Mouse (Mus musculus) CD4-positive helper T cell, adult 2 months (primary cell): Measurements from ENCODE around the gene Elp5.

ENCODE experiments used
- DNase-seq: peaks from one replicate; pipeline ENCODE4 v3.0.0-alpha.2; 2012; ENCODE audit warnings: low read depth, missing footprints, low spot score

The Elp5 gene

GRCm38 (mm10) chr11:69992396-69992795, 10.1 kb upstream of the Elp5 start:
- DNase-seq = no peak

- no peak for DNase-seq
Observed at GRCm38 (mm10) chr11:69991711-69992110, 9.4 kb upstream of the Elp5 start.

GRCm38 (mm10) chr11:69990850-69991691, 8.8 kb upstream of the Elp5 start, which contains the start of gene Gabarap:
Gene Gabarap, plus strand, starts transcription at chr11:69991143.
- DNase-seq = peak; percentile 98

DNA sequence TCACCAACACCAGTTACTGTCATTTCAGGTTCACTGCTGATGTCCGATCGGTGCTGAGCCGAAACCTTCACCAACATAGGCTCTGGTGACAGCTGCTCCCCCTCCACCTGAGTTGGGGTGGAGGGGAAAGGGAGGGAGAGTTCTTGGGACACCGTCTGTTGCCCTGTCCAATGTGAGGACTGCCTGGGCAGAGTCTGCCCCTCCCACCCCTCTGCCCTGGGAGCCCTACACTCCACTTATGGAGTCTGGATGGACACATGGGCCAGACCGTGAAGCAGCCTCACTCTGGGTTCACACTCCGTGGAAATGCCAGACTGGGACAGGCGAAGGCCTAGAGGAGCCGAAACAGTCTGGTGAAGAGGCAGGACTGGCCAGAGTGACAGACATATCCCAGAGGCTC, 7.6 kb upstream of the Elp5 start:
- no peak for DNase-seq

- DNase-seq = no peak
Observed at GRCm38 (mm10) chr11:69984431-69984830, 2.1 kb upstream of the Elp5 start.

GRCm38 (mm10) chr11:69983377-69983776, 1.1 kb upstream of the Elp5 start:
- DNase-seq = no peak

GRCm38 (mm10) chr11:69982877-69983276, 560 bp upstream of the Elp5 start:
- no peak for DNase-seq

- DNase-seq = peak; percentile 76
Observed at GRCm38 (mm10) chr11:69981141-69981762, 1.1 kb downstream of the Elp5 start, which contains the start of gene Ctdnep1. Gene Ctdnep1, plus strand, starts transcription at chr11:69981156.

- peak; percentile 95 for DNase-seq
Observed at GRCm38 (mm10) chr11:69980196-69981140, 1.8 kb downstream of the Elp5 start.

GRCm38 (mm10) chr11:69979827-69980195, 2.5 kb downstream of the Elp5 start:
- peak; percentile 41 for DNase-seq

DNA sequence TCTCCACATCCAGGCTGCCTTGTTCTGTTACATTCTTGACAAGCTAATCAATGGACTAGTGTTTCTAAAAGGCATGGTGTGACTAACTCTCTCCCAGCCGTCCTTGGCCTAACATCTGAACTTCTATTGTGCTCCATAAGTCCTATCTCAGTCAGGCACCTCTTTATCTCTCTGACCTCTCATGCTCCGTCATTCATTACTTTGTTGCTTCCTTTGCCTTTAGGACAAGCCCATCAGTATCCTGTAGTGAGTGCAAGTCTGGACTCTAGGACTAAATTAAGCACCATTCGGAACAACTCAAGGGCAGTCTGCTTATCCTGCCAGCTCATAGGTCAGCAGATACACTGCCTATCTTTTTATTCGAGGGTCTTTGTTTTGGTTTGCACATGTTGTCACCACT, 6.0 kb downstream of the Elp5 start:
- no peak for DNase-seq

DNA sequence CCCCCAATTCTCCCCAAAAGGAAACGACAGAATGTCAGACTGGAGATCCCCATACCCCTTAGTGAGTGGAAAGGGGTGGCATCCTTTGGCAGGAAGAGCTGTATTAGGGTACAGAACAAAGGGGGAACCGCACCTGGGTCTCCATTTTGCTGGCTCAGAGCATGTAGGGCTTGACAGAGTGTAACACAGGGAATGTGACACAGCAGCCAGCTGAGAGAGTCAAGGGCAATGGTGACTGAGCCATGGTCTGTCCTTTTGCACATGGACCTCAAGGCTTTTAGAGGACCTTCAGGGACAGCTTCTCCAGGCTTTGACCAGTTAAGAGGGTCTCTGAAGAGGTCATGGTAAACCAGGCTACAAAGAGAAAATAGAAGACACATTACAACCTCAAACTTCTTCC, 7.4 kb downstream of the Elp5 start:
- DNase-seq = no peak

DNA sequence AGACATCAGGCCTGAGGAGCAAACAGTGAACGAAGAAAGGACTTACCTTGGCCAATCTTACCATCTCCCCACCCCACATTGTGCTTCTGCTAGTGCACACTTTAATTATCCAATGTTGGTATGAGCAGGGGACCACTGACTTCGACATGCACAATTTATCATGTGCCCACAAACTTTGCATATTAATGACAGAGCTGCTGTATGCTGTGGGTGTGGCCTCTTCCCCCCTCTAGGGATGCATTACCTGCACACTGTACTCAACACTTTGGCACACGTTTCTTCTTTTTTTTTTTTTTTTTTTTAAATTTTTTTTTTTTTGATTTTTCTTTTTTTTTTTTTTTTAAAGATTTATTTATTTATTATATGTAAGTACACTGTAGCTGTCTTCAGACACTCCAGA, 11.5 kb downstream of the Elp5 start:
- DNase-seq = no peak

GRCm38 (mm10) chr11:69970222-69970621, 12.1 kb downstream of the Elp5 start:
- no peak for DNase-seq

DNA sequence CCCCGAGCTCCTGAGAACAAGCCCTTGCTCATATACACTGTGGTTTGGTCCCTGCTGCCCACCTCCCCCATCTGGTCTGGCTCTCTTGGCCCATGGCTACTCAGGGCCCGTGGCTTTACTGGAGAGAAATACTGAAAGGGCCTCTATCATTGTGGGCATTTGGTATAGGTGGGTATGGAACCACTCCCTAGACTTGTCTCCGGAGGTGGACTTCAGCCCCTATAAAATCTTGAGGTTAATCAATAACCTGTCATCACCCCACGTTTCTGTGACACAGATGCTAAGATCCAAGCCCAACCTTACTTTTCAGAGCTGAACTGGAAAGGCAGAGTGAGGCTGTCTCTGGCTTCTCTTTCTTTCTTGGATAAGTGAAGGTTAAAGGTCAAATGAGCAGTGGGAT, 13.5 kb downstream of the Elp5 start:
- no peak for DNase-seq

DNA sequence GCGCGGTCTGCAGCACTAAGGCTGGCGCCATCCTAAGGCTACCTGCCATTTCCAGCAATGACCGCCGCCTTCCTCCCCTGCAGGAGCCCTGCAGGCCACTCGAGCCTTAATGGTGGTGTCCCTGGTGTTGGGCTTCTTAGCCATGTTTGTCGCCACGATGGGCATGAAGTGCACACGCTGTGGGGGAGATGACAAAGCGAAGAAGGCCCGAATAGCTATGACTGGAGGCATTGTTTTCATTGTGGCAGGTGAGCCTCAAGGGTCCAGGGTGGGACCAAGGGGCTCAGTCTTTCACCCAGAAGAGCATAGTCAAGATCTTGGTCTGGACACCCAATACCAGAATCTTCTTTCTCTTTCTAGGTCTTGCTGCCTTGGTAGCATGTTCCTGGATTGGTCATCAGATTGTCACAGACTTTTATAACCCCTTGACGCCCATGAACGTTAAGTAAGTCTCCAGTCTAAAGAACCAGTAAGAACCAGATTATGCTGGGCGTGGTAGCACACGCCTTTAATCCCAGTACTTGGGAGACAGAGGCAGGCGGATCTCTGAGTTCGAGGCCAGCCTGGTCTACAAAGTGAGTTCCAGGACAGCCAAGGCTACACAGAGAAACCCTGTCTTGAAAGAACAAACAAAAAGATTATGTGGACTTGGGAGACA, 15.3 kb downstream of the Elp5 start:
- no peak for DNase-seq

DNA sequence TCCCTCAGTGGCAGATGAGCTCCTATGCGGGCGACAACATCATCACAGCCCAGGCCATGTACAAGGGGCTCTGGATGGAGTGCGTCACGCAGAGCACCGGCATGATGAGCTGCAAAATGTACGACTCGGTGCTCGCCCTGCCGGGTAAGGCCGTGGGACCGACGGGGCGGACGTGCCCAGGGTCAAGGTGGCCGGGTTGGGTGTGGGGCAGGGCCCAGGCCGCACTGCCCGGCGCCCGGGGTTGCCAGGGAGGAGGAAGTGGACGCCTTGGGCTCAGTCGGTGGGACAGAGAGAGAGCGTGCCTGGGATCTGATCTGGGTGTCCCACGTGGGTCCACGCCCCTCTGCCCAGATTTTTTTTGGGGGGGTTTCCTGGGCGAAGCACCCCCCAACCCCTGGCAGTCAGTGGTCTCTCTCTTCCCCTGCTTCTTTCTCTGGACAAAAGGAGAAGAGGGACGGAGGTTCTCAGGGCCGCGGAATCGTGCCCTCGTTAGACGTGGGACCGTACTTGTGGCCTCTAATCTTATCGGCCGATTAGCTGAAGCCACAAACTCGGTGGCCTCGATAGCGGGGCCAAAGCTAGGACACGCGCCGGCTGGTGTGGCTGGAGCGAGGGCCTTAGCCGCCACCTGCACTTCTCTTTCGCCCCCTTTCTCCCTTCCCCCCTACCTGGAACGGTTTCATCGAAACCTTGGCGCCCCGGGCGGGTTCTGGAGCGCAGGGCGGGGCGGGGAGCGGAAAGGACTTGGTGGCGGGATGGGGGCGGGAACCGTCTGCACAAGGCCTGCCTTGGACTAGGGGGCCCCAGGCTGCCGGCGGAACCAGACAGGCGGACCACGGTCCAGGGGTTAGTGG, 16.1 kb downstream of the Elp5 start:
- DNase-seq = peak; percentile 26

GRCm38 (mm10) chr11:69965271-69966005, 16.9 kb downstream of the Elp5 start:
- DNase-seq = peak; percentile 14

DNA sequence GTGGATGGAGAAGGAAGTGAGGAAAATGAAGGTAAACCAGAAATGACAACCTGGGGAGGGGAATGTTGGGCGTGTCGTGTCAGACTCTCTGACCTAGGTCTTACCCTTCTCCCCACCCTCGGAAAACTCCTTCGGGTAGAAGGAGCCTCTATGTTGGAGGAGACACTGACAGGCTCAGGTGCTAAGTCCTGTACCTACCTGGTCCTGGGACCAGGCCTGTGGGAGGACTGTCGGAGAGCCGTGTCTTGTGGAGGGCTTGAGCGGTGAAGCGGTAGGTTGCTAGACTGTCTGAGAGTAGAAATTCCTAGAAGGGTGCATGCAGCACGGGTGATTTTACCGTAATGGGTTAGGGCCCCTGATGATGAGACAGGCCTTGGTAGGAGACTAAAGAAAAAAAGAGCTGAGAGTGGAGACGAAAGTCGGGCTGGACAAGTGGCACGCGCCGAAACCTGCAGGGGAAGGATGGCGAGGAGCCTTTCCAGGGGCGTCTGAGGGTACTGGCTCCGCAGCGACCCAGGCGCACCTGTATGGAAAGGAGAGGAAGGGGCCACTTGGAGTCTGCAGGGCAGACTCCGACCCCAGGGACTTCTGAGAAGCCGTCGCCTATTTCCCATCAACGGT, 17.6 kb downstream of the Elp5 start, which contains the start of gene Cldn7:
Gene Cldn7, plus strand, starts transcription at position 130 of the 621 bp plus-strand sequence.
- DNase-seq = no peak
